Mouse (Mus musculus): ENCODE results near the gene Dgat2l6. TPM values are rescaled to one million over a fixed set of nuclear protein-coding genes. Genes with fewer than 3 reads are reported as not detected.
A peak's percentile ranks its signal among the peaks of the same experiment; 100 is the strongest.

Dgat2l6 gene
- total RNA-seq (2021) = not detected
- long read RNA-seq, experiment 1 = 0 reads
- long read RNA-seq, experiment 2 = 0 reads

- no peak for DNase-seq
- intact Hi-C loops (cut with DNase I) = no loop called here
These were observed at the start of gene Dgat2l6 for GRCm38 (mm10) chrX:100524471-100524870. Gene Dgat2l6 (plus strand): TSS chrX:100524838.

GRCm38 (mm10) chrX:100475569-100476223 lies 48.9 kb upstream of the Dgat2l6 start:
- intact Hi-C loops (cut with DNase I) = no loop called here
- no peak for DNase-seq

GRCm38 (mm10) chrX:100480317-100480716 lies 44.3 kb upstream of the Dgat2l6 start:
- DNase-seq = peak; percentile 66 to 71

GRCm38 (mm10) chrX:100493500-100494067 lies 31.1 kb upstream of the Dgat2l6 start:
- no peak for DNase-seq
- intact Hi-C loops (cut with DNase I) = loop anchor here (10.0 kb wide), 1 partner anchor 131 kb away; the partner anchor contains the start of genes Kif4 and Pdzd11

More at GRCm38 (mm10) chrX:100480317-100480716, 44.3 kb upstream of the Dgat2l6 start:
- intact Hi-C loops (cut with DNase I) = loop anchor here (2.0 to 10.0 kb wide), 5 partner anchors 86 to 1353 kb away; no protein-coding TSS in a partner anchor

- peak; percentile 66 to 78 for DNase-seq
- intact Hi-C loops (cut with DNase I) = loop anchor here (10.0 kb wide), 1 partner anchor 130 kb away; the partner anchor contains the start of genes Kif4 and Pdzd11
These were observed 30.3 kb upstream of the Dgat2l6 start, which contains the start of gene Igbp1 for GRCm38 (mm10) chrX:100494068-100494978. Gene Igbp1 (plus strand): TSS chrX:100494291.

- no peak for DNase-seq
- intact Hi-C loops (cut with DNase I) = no loop called here
These were observed 20.3 kb upstream of the Dgat2l6 start for GRCm38 (mm10) chrX:100504175-100504851.

- no peak for DNase-seq
- intact Hi-C loops (cut with DNase I) = no loop called here
These were observed 16.5 kb upstream of the Dgat2l6 start for GRCm38 (mm10) chrX:100508164-100508563.

- intact Hi-C loops (cut with DNase I) = no loop called here
- no peak for DNase-seq
These were observed 14.7 kb upstream of the Dgat2l6 start for GRCm38 (mm10) chrX:100509921-100510320.

GRCm38 (mm10) chrX:100516683-100517082 lies 8.0 kb upstream of the Dgat2l6 start:
- DNase-seq = no peak
- intact Hi-C loops (cut with DNase I) = no loop called here

GRCm38 (mm10) chrX:100517626-100518025 lies 7.0 kb upstream of the Dgat2l6 start:
- intact Hi-C loops (cut with DNase I) = no loop called here
- no peak for DNase-seq

- no peak for DNase-seq
- intact Hi-C loops (cut with DNase I) = no loop called here
These were observed 6.1 kb upstream of the Dgat2l6 start for GRCm38 (mm10) chrX:100518532-100518931.

- DNase-seq = no peak
- intact Hi-C loops (cut with DNase I) = no loop called here
These were observed 31.4 kb downstream of the Dgat2l6 start for GRCm38 (mm10) chrX:100556026-100556425.

GRCm38 (mm10) chrX:100565696-100566095 lies 41.1 kb downstream of the Dgat2l6 start:
- no peak for DNase-seq
- intact Hi-C loops (cut with DNase I) = no loop called here

GRCm38 (mm10) chrX:100571951-100572350 lies 47.3 kb downstream of the Dgat2l6 start, which contains the start of gene Awat1:
Gene Awat1 (plus strand): TSS chrX:100572251.
- intact Hi-C loops (cut with DNase I) = no loop called here
- no peak for DNase-seq

GRCm38 (mm10) chrX:100594791-100595190 lies 70.2 kb downstream of the Dgat2l6 start, which contains the start of gene P2ry4:
Gene P2ry4 (minus strand): TSS chrX:100594869.
- no peak for DNase-seq
- intact Hi-C loops (cut with DNase I) = no loop called here

Other genes with a start within 250 kb of the Dgat2l6 start
- not detected for gene Otud6a, start 95.8 kb upstream of the Dgat2l6 start, total RNA-seq (2021)
- gene Awat2, start 82.1 kb upstream of the Dgat2l6 start, total RNA-seq (2021) = under 1 TPM in 1 of 2 experiments, not detected in 1; 0.19 TPM
- gene Igbp1, start 30.5 kb upstream of the Dgat2l6 start, total RNA-seq (2021) = 10 to 100 TPM; 38.0 to 41.0 TPM
- not detected for gene Awat1, start 47.4 kb downstream of the Dgat2l6 start, total RNA-seq (2021)
- not detected for gene P2ry4, start 70.0 kb downstream of the Dgat2l6 start, total RNA-seq (2021)
- gene Arr3, start 80.7 kb downstream of the Dgat2l6 start, total RNA-seq (2021) = not detected
- 1 to 10 TPM; 1.9 to 3.5 TPM for gene Kif4, start 100.9 kb downstream of the Dgat2l6 start, total RNA-seq (2021)
- 10 to 100 TPM; 29.1 to 31.6 TPM for gene Pdzd11, start 101.7 kb downstream of the Dgat2l6 start, total RNA-seq (2021)
- under 1 TPM; 0.46 to 0.81 TPM for gene Gdpd2, start 205.0 kb downstream of the Dgat2l6 start, total RNA-seq (2021)
- 1 to 10 TPM; 3.1 to 4.8 TPM for gene Dlg3, start 242.9 kb downstream of the Dgat2l6 start, total RNA-seq (2021)

Measured in heart, postnatal 14 days (tissue).